Mouse (Mus musculus) central nervous system, embryonic 18 days (tissue): ENCODE data around the gene 1700018B08Rik. TPM values are rescaled to one million over a fixed set of nuclear protein-coding genes. Genes with fewer than 3 reads are reported as not detected.

Experiments used
- polyA plus RNA-seq: library from polyadenylated mRNA; depleted of rRNA; stranded (reverse); fragments of >200 nt; gene quantifications from 2 replicates; pipeline ENCODE4 v1.2.3, GENCODE M21; 2012; rRNA removed

Gene 1700018B08Rik
- polyA plus RNA-seq = 0.05 and 0.17 TPM in 2 replicates

GRCm38 (mm10) chr8:121544276-121544785 is at the start of gene 1700018B08Rik:
TSS of gene 1700018B08Rik (minus strand) at chr8:121544320.

GRCm38 (mm10) chr8:121590203-121591177 is 46.4 kb upstream of the 1700018B08Rik start, which contains the start of gene Map1lc3b:
TSS of gene Map1lc3b (plus strand) at chr8:121590361.

GRCm38 (mm10) chr8:121578676-121579451 is 34.7 kb upstream of the 1700018B08Rik start, which contains the start of gene Fbxo31:
TSS of gene Fbxo31 (minus strand) at chr8:121578806.

Other genes starting within 250 kb of the 1700018B08Rik start
- gene Fbxo31, start 34.5 kb upstream of the 1700018B08Rik start, polyA plus RNA-seq = 37.9 and 41.6 TPM in 2 replicates
- gene Map1lc3b, start 46.0 kb upstream of the 1700018B08Rik start, polyA plus RNA-seq = 74.1 and 93.8 TPM in 2 replicates
- 58.1 and 71.8 TPM in 2 replicates for gene Zcchc14, start 108.6 kb upstream of the 1700018B08Rik start, polyA plus RNA-seq
- gene Jph3, start 185.3 kb upstream of the 1700018B08Rik start, polyA plus RNA-seq = 42.0 and 47.5 TPM in 2 replicates